Mouse (Mus musculus) mature B cell (primary cell): Measurements from ENCODE around the gene Kcnma1.

Experiments
- in situ Hi-C: fragments of 300-500 bp; cut with MboI; formaldehyde crosslinking; loops from 2 replicates; pipeline ENCODE4 v1.14.3; 2019

The Kcnma1 gene

GRCm38 (mm10) chr14:23688513-23688912 is 325.8 kb downstream of the Kcnma1 start:
- in situ Hi-C loops, result no loop called here

DNA sequence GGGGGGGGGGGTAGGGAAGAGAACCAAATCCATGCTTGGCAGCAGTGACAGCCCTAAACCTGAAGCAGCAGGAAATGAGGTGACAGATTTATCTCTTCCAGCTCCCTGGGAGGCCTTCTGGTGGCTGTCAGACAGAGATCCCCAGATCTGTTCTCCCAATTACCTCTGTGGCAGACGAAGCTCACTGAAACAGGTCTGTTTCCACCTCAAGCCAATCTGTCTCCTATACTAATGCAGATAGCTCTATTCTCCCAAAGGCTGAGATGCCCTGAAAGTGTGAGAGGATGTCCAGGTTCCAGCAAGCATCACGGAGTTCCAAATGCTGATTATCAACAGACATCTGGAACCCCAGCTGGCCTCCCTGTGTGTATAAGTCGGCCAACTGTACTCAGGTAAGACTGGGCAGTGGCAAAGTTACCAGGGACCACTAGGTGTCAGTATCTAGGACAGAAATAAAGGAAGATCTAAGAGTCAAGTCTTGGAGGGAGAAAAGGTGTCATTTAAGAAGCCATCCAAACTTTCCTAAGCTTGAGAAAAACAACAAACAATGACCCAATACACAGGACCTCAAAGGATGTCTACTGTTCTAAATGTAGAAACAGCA is 329.7 kb downstream of the Kcnma1 start:
- in situ Hi-C loops, result no loop called here

GRCm38 (mm10) chr14:23682758-23683157 is 331.5 kb downstream of the Kcnma1 start:
- in situ Hi-C loops, result no loop called here

- in situ Hi-C loops, result no loop called here
Measured at GRCm38 (mm10) chr14:23679378-23679777, 334.9 kb downstream of the Kcnma1 start.

- in situ Hi-C loops, result no loop called here
Measured at GRCm38 (mm10) chr14:23666420-23666819, 347.9 kb downstream of the Kcnma1 start.

DNA sequence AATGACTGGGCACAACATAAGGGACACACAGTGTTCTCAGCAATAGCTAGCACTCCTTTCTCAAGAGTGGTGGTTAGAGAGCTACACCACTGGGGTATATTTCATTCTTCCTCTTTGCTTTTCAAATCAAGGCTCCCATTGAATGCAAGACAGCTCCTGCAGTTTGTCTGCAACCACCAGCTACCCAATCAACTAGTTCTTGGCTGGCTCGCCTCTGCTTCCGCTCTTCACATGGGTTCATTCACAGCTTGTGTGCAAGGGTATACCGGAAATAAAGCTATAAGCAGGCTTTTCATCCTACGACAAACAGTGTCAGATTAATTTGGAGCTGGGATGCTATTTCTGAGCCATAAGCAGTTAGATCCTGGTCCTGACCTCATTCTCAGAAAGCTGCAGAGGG is 362.6 kb downstream of the Kcnma1 start:
- in situ Hi-C loops, result no loop called here

DNA sequence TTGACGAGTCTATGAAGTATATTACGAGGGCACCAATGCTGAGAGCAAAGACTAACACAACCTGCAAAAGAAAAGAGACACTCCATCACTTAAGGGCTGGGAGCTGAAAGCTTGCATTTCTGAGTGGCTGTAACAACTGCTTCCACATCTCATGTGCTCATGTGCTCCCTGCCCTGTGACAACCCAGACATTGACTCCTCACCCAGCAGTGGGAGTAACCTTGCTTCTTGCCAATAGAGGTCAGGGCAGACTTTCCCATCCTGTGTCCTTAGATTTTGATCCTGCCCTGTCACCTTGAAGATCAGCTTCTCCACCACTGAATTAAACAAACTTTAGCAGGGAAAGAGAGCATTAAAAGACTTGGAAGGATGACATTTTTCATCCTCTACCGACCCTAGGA is 364.2 kb downstream of the Kcnma1 start:
- in situ Hi-C loops, result no loop called here

DNA sequence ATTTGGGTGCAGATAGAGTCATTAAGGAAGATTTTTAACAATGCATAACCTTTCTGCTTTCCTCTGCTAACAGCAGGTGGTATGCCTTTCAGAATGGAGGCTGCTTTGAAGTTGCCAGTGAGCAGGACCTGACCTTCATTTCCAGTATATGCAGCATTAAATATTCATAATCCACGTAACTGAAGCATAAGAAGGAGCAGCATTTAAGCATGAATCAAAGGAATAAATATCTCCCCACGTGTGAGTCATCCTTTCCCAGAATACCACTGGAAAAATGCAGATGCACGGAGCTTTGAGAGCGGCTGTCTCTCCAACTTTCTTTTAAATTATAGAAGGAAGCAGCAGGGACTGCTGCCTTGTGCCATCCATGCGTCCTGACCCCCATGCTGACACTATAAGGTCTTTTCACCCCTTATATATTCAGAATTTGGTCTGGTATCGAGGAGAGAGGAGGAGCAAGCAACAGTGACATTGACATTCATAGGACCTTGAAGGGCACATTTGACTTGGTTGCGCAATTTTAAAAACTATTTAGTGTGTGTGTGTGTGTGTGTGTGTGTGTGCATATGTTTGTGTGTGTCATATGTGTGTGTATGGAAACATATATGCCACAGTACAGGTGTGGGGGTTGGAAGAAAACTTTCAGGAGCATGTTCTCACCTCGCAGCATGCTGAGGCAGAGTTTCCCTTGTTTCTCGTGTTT is 368.8 kb downstream of the Kcnma1 start:
- in situ Hi-C loops, result no loop called here

DNA sequence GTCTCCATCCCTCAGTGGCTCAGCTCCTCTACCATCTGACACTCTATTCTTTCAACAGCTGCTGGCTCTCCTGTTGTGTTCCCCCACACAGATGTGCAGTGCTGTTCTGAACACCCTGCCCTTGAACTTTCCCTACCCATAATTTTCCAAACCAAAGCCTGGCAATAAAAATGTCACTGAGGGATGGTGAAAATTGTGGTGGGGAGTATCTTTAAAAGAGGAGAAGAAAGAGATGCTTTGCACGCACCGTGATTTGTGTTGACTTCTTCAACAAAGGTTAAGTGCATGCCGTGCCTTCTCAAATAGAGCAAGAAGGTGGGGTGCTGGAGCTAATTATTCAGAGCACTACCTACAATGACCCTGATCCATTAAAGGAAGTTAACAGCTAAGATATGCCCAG is 371.1 kb downstream of the Kcnma1 start:
- in situ Hi-C loops, result no loop called here

DNA sequence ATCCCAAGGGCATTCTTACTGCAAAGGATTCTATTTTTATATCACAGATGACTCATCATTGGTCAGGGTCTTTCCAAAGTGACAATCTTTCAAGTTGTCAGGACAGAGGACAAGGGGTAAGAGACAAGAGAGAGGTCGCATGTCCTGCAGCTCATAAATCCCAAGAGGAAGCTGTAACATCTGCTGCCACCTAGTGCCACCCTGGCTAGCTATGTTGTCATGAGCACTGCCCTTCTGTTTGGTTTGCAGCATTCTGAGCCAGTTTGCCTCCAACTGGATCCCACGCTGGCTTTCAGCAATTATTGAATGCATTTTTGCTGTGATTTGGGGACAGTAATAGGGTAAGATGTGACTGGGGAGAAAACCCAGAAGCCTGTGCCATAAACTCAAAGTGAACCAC is 373.6 kb downstream of the Kcnma1 start:
- in situ Hi-C loops, result no loop called here

DNA sequence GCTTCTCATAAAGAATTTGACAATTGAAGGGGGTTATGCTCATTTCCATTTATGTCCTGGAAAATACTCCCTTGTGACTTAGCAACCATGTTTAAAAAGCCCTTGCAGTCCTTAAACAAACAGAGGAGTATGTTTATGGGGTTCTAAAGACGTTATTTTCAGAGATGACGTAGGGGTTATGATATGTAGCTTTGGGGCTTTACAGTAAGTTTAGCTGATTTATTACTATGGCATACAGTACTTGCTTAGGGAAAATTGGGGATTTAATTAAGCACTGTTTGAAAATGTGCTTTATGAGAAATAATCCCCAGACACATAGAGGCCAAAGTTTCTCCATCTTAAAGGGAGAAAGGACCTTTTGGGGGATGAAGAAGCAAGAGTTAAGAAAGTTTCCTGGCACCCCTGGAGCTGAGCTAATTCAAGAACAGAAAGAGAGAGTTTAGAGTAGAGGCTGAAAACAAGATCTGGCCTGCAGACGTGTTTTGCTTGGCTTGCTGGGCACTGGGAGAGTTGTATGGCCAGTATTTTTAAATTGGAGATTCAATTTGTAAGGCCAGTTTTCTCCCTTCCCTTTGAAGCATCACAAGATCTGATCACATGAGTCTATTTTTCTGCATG is 376.1 kb downstream of the Kcnma1 start:
- in situ Hi-C loops, result no loop called here

DNA sequence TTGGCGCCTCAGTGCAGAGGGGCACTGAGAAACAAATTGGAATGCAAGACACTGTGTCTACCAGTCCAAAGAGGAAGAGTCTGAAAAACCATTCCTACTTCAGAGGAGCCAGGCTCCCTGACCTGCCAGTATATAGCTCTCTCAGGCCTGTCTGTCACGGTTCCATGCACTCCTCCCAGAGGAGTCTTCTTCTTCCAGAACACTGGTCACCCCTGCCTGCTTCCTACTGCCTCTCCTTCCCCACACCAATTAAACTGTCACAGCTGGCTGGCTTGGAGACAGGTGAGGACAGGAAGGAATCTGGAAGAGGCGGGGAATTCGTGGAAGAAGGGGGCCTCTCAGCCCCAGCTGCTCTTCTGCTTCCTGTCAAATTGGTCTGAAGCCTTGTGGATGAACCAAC is 378.4 kb downstream of the Kcnma1 start:
- in situ Hi-C loops, result no loop called here

GRCm38 (mm10) chr14:23633011-23633595 is 381.2 kb downstream of the Kcnma1 start:
- in situ Hi-C loops, result no loop called here

GRCm38 (mm10) chr14:23626925-23627324 is 387.4 kb downstream of the Kcnma1 start:
- in situ Hi-C loops, result no loop called here

DNA sequence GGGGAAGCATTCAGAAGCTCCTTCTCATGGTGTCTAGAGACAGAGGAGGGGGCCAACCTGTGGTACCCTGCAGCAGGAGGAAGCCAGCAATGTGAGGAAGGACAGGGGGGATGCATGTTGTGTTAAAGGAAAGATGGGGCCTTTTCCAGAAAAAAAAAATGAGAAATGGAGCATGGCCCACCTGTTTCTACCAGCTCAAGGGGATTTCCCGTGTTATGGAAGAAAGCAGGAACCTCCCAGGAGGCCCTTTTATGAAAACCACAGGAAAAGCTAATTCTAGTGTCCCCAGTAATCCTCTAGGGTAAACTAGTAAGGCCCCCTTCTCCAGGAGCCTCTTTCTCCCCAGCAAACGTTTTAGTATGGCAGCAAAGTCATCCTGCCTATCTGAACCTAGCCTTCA is 388.2 kb downstream of the Kcnma1 start:
- in situ Hi-C loops, result no loop called here

GRCm38 (mm10) chr14:23625436-23625835 is 388.9 kb downstream of the Kcnma1 start:
- in situ Hi-C loops, result no loop called here

DNA sequence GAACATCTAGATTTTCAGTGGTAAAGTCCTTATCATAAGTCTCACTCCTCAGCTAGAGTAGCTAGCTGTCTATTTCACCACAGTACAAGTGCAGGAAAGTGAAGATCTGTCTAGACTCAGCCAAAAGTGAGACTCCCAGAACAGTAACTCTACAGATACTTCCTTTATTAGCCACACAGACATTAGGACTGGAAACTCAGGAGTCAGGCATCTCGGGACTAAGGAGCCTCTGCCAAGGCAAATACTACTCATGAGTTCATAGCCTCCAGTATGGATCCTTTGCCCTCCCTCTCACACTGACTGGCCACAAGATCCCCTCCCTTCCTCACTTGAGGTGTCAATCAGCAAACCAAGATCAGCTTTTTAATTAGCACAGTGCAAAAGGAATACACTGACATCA is 389.8 kb downstream of the Kcnma1 start:
- in situ Hi-C loops, result no loop called here

DNA sequence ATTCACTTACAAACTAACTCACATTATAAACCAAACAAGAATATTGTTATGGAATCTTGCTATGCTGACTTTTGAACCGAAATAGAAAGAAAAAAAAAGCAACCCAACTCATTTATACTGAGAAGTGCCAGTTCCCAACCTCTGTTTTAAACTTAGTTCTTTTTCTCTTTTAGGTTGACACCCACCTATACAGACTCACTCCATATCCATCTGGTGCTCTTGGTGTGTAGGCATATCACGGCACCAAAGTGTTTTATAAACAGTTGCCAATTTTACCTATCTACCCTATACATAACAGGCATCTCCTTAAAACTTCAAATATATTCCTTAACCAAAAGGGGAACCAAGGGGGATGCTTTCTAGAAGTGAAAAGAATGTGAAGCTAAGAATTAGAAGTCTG is 393.6 kb downstream of the Kcnma1 start:
- in situ Hi-C loops, result no loop called here

DNA sequence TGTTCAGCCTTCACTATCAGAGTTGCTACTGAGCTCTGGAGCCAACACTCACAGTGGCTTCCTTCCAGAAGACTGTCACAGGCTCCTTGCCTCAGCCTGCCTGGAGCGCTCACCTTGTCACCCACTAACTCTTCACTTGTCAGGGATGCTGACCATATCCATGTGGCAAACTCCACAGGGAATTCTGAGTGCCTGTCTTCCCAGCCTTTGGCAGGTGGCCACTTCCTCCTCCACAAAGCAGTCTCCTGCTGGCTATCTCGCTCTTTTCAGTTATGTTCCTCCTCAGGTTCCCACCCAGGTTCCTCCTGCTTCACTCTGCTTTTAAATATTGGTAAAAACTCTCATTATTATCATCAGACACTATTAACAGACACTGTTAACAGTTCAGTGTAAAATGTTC is 395.3 kb downstream of the Kcnma1 start:
- in situ Hi-C loops, result no loop called here

GRCm38 (mm10) chr14:23618081-23618480 is 396.2 kb downstream of the Kcnma1 start:
- in situ Hi-C loops, result no loop called here

DNA sequence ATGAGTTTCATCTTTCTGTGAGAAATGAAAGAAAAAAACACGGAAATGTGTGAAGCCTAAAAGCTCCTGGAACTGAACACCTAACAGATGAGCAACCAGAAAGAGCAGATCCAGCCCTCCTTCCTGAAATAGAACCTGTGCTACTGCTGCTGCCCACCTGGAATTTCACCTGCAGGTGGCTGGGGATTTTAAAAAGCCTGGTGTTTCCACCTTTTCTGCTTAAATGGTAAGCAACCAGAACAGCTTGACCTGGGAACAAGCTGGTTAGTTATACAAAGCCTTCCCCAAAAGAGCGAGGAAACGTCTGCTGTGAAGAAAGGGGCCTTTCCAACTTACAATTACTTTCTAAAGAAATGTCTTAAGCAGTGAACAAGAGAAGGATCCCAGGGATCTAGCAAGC is 404.2 kb downstream of the Kcnma1 start:
- in situ Hi-C loops, result no loop called here

GRCm38 (mm10) chr14:23605740-23606139 is 408.6 kb downstream of the Kcnma1 start:
- in situ Hi-C loops, result no loop called here

- in situ Hi-C loops, result no loop called here
Measured at GRCm38 (mm10) chr14:23602937-23603336, 411.4 kb downstream of the Kcnma1 start.
